Mouse (Mus musculus): ENCODE results near the gene Ppm1h. TPM values are rescaled to one million over a fixed set of nuclear protein-coding genes. Genes with fewer than 3 reads are reported as not detected.
"Not testable (repeated sequence)": the region's sequence is repeated elsewhere in the genome, so short reads cannot be mapped to it uniquely, and the experiment has no call there.

Gene Ppm1h
- polyA plus RNA-seq, 1 experiment from 2014 or later, result 31.2 TPM

- Histone ChIP-seq H3K4me3 (no peak overlapping the region), H3K9ac (no peak overlapping the region), H3K4me2 (no peak overlapping the region), H3K27ac (replicated peaks) (no peak overlapping the region), H3K9me3 (no peaks in the 10 kb centered on the region), H3K27me3 (no peaks in the 10 kb centered on the region), H3K4me1 (replicated peaks) (peaks cover 12% of the 10 kb centered on the region), H3K36me3 (0 out of 2 replicates have a peak, but pooled peaks cover 5% of the 10 kb centered on the region)
- WGBS, result 90% methylated on average over 14 of the region's 14 CpGs
- ATAC-seq (ENCODE audit: low FRiP score, low read depth), result no peak
Observed at GRCm38 (mm10) chr10:122917648-122918324, 239.2 kb downstream of the Ppm1h start.

- Histone ChIP-seq H3K9me3 (no peaks in the 10 kb centered on the region), H3K27me3 (no peaks in the 10 kb centered on the region), H3K9ac (no peak overlapping the region), H3K4me3 (no peak overlapping the region), H3K36me3 (0 out of 2 replicates have a peak, but pooled peaks cover 5% of the 10 kb centered on the region), H3K4me1 (replicated peaks) (peaks cover 6% of the 10 kb centered on the region), H3K4me2 (no peak overlapping the region), H3K27ac (replicated peaks) (no peak overlapping the region)
- WGBS, result 98% methylated on average over 9 of the region's 9 CpGs
- ATAC-seq (ENCODE audit: low FRiP score, low read depth), result no peak
Observed at GRCm38 (mm10) chr10:122918325-122918694, 239.7 kb downstream of the Ppm1h start.

GRCm38 (mm10) chr10:122918754-122919153 lies 240.2 kb downstream of the Ppm1h start:
- no peaks in the 10 kb centered on the region for H3K9me3 ChIP-seq
- H3K9ac ChIP-seq, result no peak overlapping the region
- H3K36me3 ChIP-seq, result 0 out of 2 replicates have a peak, but pooled peaks cover 5% of the 10 kb centered on the region
- no peak overlapping the region for H3K4me3 ChIP-seq
- no peak overlapping the region for H3K27ac ChIP-seq (replicated peaks)
- peaks cover 3% of the 10 kb centered on the region; the same call in 1 of the 2 replicates for H3K4me1 ChIP-seq (replicated peaks)
- ATAC-seq (ENCODE audit: low FRiP score, low read depth), result no peak
- H3K4me2 ChIP-seq, result no peak overlapping the region
- no peaks in the 10 kb centered on the region for H3K27me3 ChIP-seq
- 93% methylated on average over 5 of the region's 5 CpGs for WGBS

GRCm38 (mm10) chr10:122919416-122919815 lies 240.9 kb downstream of the Ppm1h start:
- Histone ChIP-seq H3K4me2 (no peak overlapping the region), H3K9me3 (no peaks in the 10 kb centered on the region), H3K4me1 (replicated peaks) (0 out of 2 replicates have a peak, but pooled peaks cover 3% of the 10 kb centered on the region), H3K9ac (no peak overlapping the region), H3K27ac (replicated peaks) (no peak overlapping the region), H3K4me3 (no peak overlapping the region), H3K36me3 (0 out of 2 replicates have a peak, but pooled peaks cover 5% of the 10 kb centered on the region), H3K27me3 (no peaks in the 10 kb centered on the region)
- ATAC-seq (ENCODE audit: low FRiP score, low read depth), result no peak
- 81% methylated on average over 2 of the region's 2 CpGs for WGBS

- no peak overlapping the region for H3K4me2 ChIP-seq
- no peak for ATAC-seq (ENCODE audit: low FRiP score, low read depth)
- H3K4me3 ChIP-seq, result no peak overlapping the region
- no peaks in the 10 kb centered on the region for H3K27me3 ChIP-seq
- 0 out of 2 replicates have a peak, but pooled peaks cover 3% of the 10 kb centered on the region for H3K4me1 ChIP-seq (replicated peaks)
- H3K27ac ChIP-seq (replicated peaks), result no peak overlapping the region
- no peaks in the 10 kb centered on the region for H3K9me3 ChIP-seq
- 94% methylated on average over 11 of the region's 11 CpGs for WGBS
- H3K36me3 ChIP-seq, result 0 out of 2 replicates have a peak, but pooled peaks cover 5% of the 10 kb centered on the region
- no peak overlapping the region for H3K9ac ChIP-seq
Observed at GRCm38 (mm10) chr10:122920218-122920795, 241.7 kb downstream of the Ppm1h start.

GRCm38 (mm10) chr10:122922226-122922625 lies 243.7 kb downstream of the Ppm1h start:
- Histone ChIP-seq H3K4me2 (no peak overlapping the region), H3K4me3 (no peak overlapping the region)
- no peak for ATAC-seq (ENCODE audit: low FRiP score, low read depth)

GRCm38 (mm10) chr10:122924571-122924970 lies 246.0 kb downstream of the Ppm1h start:
- H3K9ac ChIP-seq; H3K4me1 ChIP-seq (replicated peaks); H3K4me3 ChIP-seq; H3K9me3 ChIP-seq; H3K4me2 ChIP-seq; ATAC-seq (ENCODE audit: low FRiP score, low read depth); H3K27me3 ChIP-seq; H3K27ac ChIP-seq (replicated peaks); H3K36me3 ChIP-seq: not testable (repeated sequence)
- WGBS, result 96% methylated on average over 5 of the region's 5 CpGs

More at GRCm38 (mm10) chr10:122922226-122922625, 243.7 kb downstream of the Ppm1h start:
- Histone ChIP-seq H3K27ac (replicated peaks) (no peak overlapping the region), H3K27me3 (no peaks in the 10 kb centered on the region), H3K9me3 (no peaks in the 10 kb centered on the region), H3K4me1 (replicated peaks) (0 out of 2 replicates have a peak, but pooled peaks cover 3% of the 10 kb centered on the region), H3K36me3 (0 out of 2 replicates have a peak, but pooled peaks cover 5% of the 10 kb centered on the region), H3K9ac (no peak overlapping the region)
- WGBS, result 51% methylated on average over 7 of the region's 7 CpGs

DNA sequence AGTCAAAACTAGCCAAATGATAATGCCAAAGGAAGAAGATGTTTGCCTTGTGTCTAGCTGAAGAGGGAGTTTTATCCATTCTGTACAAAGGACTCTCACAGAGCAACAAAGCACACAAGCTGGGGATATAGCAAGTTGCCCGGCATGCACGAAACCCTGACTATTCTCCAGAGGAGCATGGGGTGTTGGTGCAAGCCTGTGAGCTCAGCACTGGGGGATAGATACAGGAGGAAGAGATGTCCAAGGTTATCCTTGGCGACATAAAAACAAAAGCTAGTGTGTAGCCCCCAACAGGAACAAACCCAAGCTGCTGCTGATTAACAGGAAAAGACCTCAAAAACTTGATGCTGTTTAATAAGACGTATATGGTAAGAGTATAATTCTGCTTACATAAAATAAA lies 247.7 kb downstream of the Ppm1h start:
- no peak overlapping the region for H3K27ac ChIP-seq (replicated peaks)
- peaks cover 22% of the 10 kb centered on the region for H3K4me1 ChIP-seq (replicated peaks)
- WGBS, result 88% methylated on average over 4 of the region's 4 CpGs
- no peak overlapping the region for H3K9ac ChIP-seq
- H3K4me2 ChIP-seq, result no peak overlapping the region
- no peaks in the 10 kb centered on the region for H3K27me3 ChIP-seq
- ATAC-seq (ENCODE audit: low FRiP score, low read depth), result no peak
- H3K4me3 ChIP-seq, result no peak overlapping the region
- H3K9me3 ChIP-seq, result no peaks in the 10 kb centered on the region
- H3K36me3 ChIP-seq, result 0 out of 2 replicates have a peak, but pooled peaks cover under 1% of the 10 kb centered on the region

DNA sequence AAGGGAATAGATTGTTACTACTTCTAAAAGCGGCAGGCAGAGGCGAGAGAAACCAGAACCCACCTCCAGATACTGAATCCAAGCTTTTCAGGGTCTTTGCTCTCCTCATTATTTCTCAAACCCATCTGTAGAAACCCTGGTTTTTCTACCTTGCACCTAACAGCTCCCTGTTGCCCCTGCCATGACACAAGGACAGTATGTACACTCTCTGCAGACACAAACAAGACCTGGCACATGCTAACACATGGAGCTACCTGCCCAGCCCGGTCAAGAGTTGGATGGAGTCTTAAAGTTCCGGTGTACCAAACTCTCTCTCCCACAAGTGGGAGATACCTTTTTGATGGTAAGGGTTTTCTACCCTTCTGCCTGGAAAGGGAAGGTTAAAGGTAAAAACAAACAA lies 252.0 kb downstream of the Ppm1h start:
- H3K9ac ChIP-seq, result no peak overlapping the region
- no peaks in the 10 kb centered on the region for H3K27me3 ChIP-seq
- no peak overlapping the region for H3K4me3 ChIP-seq
- no peak for ATAC-seq (ENCODE audit: low FRiP score, low read depth)
- no peaks in the 10 kb centered on the region for H3K9me3 ChIP-seq
- no peak overlapping the region for H3K4me2 ChIP-seq
- H3K36me3 ChIP-seq, result no peaks in the 10 kb centered on the region
- 83% methylated on average over 4 of the region's 4 CpGs for WGBS
- peaks cover 42% of the 10 kb centered on the region for H3K4me1 ChIP-seq (replicated peaks)
- peak overlapping the region; percentile 79 for H3K27ac ChIP-seq (replicated peaks)

GRCm38 (mm10) chr10:122931193-122931832 lies 252.8 kb downstream of the Ppm1h start:
- no peaks in the 10 kb centered on the region for H3K36me3 ChIP-seq
- H3K27ac ChIP-seq (replicated peaks), result peak overlapping the region; percentile 79
- WGBS, result 9% methylated on average over 13 of the region's 13 CpGs
- H3K4me3 ChIP-seq, result no peak overlapping the region
- no peak overlapping the region for H3K9ac ChIP-seq
- H3K27me3 ChIP-seq, result no peaks in the 10 kb centered on the region
- H3K4me1 ChIP-seq (replicated peaks), result peaks cover 42% of the 10 kb centered on the region
- H3K9me3 ChIP-seq, result no peaks in the 10 kb centered on the region
- ATAC-seq (ENCODE audit: low FRiP score, low read depth), result peak; percentile 82
- no peak overlapping the region for H3K4me2 ChIP-seq

DNA sequence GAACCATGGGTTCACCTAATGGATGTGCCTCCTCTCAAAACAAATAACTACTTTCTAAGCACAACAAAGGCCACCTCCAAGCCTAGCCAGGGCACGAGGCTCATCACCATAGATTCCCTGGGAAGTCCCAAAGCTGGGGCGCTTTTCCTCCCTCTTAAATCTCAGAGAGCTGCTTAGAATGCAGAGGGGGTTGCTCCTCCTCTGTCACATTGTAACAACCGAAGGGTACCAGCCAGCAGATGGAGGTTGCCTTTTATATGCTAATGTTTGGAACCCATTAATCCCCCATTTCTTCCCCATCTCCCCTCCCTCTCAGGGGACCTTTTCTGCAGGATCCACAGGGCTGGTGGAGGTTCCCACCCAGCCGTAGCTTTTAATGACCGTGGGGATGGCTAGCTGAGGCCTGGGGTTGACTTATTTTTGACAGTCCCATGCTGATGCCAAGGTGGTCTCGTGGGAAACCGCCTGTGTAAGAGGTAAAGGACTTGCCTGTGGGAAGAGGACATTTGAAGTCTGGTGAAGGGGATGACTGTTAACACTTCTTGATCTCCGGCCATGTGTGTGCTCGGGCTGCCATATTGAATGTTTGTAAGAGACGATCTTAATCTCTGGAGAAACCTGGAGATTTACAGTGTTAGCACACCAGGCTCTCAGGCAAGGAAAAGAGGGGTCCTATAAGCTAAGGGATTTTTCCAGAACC lies 253.4 kb downstream of the Ppm1h start:
- Histone ChIP-seq H3K9me3 (no peaks in the 10 kb centered on the region), H3K9ac (no peak overlapping the region), H3K36me3 (no peaks in the 10 kb centered on the region), H3K4me2 (no peak overlapping the region), H3K4me3 (no peak overlapping the region), H3K4me1 (replicated peaks) (peaks cover 42% of the 10 kb centered on the region), H3K27ac (replicated peaks) (peak overlapping the region; percentile 79), H3K27me3 (no peaks in the 10 kb centered on the region)
- ATAC-seq (ENCODE audit: low FRiP score, low read depth), result peak; percentile 82
- 29% methylated on average over 10 of the region's 10 CpGs for WGBS
